Mouse (Mus musculus): Measurements from ENCODE around the gene Evi5. TPM values are rescaled to one million over a fixed set of nuclear protein-coding genes. Genes with fewer than 3 reads are reported as not detected.

Gene Evi5
- total RNA-seq, 2 experiments from 2014 or later = 32.0 to 40.3 TPM

DNA sequence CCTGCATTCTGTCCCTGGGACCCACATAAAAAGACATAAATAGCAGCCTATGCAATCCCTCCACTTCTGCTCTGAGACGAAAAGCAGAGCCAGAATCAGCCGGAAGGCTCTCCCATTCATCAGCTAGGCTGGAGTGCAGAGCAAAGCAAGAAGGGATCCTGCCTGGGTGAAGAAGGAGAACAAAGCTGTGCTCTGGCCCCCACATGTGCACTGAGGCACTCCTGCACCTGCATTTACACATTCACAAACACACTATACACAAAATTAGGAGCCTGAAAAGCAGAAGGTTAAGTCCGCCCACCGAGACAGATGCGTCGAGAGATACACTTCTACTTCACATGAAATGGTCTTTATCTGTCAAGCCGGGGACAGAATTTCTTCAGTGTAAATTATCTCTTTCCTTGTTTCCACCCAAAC, 1.0 kb downstream of the Evi5 start:
- no peak for DNase-seq (ENCODE audit: low spot score in 2 of 2)

DNA sequence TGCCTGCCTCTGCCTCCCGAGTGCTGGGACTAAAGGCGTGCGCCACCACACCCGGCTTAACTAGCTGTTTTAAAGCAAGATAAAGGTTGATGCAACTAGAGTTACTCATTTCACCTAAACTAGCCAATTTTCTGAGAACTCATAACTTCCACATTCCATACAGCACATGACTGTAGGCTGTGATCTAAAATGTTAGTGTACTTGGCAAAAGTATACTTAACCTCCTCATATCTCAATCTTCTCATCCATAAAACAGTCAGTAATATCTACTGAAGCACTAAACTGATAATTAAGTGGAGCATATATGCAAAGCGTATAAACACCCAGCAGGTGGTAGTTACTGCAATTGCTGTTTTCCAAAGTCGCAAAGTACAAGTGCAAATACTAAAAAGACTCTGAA, 1.6 kb downstream of the Evi5 start:
- no peak for DNase-seq (ENCODE audit: low spot score in 2 of 2)

DNA sequence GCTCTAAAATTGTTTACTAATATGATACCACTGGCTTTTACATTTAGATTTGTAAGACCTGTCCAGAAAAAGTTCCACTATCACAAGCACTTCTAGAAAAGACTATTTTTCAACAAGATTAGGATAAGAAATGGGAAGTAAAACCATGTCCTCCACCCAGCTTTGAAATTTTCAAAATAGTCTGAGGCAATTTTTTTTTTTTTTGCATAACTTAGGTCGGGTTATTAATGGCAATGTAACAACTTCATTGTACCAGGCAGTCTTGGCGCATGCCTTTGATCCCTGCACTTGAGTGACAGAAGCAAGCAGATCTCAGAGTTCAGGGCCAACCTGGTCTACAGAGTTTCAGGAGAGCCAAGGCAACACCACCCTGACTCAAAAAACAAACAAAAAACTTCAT, 5.2 kb downstream of the Evi5 start:
- DNase-seq (ENCODE audit: low spot score in 2 of 2) = no peak

DNA sequence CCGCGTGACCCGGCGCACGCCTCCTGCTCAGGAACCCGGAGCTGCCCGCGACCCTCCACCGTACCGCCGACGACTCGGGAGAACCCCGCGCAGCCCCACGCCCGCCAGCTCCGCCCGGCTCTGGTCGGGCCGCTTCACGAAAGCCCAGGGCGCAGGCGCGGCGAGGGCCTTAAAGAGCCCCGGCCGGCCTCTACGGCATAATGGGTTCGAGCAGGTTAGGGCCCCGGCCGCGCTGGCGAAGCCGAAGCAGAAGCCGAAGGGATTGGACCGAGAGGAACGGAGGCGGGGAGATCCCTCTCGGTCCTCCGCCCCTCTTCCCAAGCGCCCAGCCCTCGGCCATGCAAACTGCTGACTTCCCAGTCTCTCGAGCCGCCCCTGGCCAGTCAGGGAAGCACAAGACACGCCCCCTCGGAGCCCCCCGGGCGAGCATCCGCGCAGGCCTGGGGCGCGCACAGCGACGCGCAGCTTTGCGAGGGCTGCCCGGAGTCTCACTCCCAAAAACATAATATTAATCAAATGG, 5.9 kb downstream of the Evi5 start:
- DNase-seq (ENCODE audit: low spot score in 2 of 2) = peak; percentile 80 to 92

DNA sequence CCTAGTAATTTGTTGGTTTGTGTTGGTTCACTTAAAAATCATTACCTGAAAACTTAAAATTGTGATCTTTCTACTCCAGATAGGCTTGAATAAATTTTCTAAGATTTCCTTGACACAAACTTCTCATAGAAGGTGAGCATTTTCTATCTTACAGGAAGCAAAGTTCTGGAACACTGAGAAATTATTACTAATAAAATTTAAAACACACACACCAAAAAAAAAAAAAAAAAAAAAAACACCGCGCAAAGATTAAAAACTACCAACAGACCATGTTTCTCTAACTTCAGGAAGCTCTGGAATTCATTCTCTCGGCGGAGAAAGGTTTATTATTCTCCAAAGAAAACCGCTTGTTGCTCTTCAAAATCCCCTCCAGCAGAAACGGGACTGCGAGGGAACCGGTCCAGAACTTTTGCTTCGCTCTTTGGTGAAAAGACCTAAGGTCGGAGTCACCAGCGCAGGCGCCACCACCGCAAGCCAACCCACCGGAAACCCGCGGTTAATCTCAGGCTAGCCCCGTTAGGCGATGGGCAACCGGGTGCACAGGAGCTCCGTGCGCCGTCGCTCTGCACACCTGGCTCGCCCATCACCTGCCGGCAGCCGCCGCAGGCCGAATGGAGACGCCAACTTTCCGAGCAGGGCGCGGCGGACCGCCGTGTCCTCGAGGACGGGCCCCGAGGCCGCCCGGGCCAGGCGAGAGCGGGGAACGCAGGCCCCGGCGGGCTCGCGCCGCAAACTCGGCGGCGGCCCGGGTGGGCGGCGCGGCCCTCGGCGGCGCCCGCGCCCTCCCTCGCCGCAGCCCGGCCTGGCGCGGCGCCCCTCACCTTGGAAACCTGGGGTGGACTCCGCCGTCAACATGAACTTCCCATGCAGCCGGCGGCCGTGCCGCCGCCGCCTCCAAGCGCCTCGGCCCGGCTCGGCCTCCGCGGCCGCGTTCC, 6.7 kb downstream of the Evi5 start:
- DNase-seq (ENCODE audit: low spot score in 2 of 2) = peak; percentile 24 to 62

DNA sequence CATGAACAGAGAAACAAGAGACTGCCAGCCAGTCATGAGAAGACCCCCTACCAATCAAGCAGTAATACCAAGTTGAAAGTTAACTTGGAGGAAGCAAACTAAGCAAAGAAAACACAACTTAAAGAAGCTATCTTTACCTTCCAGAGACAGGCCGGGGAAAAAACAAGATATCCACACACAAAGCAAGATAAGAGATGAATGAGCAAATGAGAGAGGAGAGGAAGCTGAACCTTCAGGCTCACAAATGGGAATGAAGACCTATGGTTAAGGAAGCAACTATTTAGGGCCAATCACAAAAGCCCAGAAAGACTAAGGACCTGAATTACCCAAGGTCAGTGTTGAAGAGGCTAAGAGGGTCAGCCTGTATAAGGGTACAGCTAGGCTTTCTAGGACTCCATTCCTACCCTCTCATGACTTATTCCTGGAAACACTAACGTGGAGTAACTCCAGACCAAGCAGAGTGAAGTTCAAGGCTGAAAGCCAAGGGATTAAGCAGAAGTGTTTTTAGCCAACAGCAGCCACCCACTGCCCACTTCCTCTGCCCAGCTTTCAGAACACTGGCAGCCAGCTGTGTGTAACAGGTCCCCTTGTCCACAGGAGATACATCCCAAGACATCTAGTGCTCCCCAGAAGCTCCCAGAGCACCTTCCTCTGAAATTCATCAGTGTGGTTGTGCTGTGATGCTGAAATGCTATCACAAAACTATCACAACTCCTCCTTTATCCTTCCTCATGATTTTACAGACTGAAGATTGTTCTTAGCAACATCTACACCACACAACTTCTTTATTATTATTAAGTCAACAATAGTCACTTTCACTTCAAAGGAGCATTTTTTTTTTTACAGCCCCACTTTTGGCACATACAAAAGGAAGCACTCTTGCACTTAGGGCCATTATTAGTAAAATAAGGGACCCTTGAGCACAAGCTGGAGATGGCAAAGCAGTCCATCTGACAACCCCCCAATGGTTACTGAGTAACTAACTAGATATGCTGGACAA, 8.5 kb downstream of the Evi5 start:
- peak in 1 of 2 experiments; percentile 14 for DNase-seq (ENCODE audit: low spot score in 2 of 2)

DNA sequence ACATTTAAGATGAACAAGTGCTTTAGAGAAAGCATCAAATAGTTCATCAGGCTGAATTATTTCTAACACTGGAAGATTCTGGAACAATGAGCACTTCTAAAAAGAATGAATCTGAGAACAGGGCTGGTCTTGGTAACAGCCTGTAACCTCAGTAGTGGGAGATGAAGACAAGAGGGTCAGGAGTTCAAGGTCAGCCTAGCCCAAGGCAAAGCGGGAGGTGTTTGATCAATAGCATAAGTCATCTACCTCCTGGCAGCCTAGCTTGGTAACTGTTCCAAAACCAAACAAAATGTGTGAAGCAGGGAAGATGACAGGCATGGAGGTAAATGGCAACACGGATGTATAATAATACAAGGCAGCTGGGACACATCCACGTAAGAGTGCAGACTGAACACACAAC, 10.9 kb downstream of the Evi5 start:
- no peak for DNase-seq (ENCODE audit: low spot score in 2 of 2)

DNA sequence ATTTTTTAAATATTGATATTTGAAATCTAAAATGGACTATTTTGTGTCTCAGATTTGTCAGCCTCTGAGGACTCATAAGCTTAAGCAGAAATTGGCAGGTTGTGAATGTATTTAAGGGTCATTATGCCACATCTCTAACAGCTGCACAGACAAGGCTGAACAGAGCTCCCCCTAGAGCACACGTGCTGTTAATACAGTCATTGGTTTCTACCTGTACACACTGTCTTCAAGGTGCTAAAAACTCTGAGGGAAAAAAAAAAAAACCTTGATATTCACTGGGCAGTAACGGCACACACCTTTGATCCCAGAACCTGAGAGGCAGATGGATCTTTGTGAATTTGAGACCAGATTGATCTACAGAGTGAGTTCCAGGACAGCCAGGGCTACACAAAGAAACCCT, 15.9 kb downstream of the Evi5 start:
- DNase-seq (ENCODE audit: low spot score in 2 of 2) = no peak

DNA sequence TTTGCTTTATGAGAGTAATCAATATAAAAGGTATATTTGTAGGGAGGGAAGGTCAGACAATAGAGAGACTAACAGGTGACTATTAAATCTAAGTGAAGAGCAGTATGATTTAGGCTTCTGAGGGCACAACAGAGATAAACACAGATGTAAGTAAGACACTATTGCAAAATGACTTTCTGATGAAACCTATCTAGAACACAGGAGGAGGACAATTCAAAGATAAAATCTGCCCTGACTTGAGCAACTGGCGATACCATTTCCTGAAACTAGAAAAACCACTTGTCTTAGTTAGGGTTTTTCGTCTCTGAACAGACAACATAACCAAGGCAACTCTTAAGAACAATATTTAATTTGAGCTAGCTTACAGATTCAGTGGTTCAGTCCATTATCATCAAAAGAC, 19.4 kb downstream of the Evi5 start:
- no peak for DNase-seq (ENCODE audit: low spot score in 2 of 2)

DNA sequence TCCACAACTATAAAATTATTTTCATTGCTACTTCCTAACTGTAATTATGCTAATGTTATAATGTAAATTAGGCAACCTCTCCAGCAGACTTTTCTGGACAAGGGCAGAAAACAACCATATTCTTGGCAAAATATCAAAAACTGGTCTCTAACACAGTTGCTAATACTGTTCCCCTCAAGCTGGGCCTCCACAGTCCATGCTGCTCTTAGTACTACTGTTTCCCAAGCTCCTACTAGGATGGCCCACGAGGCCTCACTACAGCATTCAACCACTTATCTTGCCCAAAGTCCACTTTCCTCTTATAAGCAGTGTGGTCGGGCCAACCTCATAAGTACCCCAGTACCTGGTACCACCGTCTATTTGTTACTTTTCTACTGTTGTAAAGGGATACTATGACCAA, 20.4 kb downstream of the Evi5 start:
- DNase-seq (ENCODE audit: low spot score in 2 of 2) = no peak

DNA sequence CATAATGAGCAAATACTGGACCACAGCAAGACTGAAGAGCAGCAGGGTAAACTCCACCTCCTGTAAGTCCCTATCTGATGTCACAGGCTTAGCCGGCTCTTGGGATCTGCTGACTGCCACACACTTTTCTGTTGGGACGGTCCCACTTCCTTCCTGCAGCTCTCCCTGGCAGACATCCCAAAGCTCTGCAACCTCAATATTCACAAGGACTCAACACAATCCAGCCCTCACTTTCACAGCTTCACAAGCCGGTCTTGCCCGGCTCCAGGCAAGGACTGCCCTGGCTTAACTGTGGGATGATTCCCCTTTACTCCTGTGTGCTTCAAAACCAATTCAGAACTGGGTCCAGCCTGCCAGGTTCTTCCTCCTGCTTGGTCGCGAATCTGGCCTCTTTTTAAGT, 21.1 kb downstream of the Evi5 start:
- peak in 1 of 2 experiments; percentile 12 for DNase-seq (ENCODE audit: low spot score in 2 of 2)

DNA sequence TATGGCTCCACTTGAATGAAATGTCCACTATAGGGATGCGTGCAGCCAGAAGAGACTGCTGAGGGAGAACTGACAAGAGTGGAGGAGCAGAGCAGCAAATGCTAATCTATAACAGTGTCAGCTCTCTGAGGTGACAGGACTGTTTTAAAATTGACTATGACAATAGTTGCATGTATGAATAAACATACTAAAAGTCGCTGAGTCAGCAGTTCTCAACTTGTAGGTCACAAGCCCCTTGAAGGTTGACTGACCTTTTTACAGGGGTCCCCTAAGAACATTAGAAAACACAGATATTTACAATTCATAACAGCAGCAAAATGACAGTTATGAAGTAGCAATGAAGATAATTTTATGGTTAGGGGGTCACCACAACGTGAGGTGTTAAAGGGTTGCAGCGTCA, 25.9 kb downstream of the Evi5 start:
- DNase-seq (ENCODE audit: low spot score in 2 of 2) = no peak

DNA sequence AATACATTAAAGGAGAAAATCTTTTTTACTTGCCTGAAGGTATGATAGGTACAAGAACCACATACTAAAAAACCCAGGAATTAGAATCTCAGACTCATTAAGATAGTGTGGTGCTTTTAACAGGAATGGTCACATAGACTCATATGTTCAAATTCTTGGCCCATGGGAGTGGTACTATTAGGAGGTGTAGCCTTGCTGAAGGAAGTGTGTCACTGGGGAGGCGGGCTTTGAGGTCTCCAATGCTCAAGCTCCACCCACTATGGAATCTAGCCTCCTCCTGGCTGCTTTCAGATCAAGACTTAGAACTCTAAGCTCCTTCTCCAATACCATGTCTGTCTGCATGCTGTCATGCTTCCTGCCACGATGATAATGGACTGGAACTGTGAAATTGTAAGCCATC, 27.1 kb downstream of the Evi5 start:
- no peak for DNase-seq (ENCODE audit: low spot score in 2 of 2)

DNA sequence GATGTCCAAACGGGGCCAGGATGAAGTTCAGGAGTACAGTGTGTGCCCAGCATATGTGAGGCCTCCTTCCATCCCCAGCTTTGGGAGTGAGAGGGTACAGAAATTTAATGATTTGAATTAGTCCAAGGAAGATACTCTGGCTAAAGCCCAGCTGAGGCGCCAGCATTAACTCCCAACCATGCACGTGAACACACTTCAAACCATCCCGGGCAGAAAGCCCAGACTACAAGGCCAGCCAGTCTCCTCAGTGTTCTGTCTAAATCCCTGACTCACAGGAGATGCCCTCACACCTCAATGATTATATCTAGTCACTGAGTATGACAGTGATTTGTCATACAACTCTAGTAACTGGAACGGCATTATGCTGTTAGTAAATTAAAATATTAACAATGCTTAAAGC, 27.6 kb downstream of the Evi5 start:
- DNase-seq (ENCODE audit: low spot score in 2 of 2) = no peak

DNA sequence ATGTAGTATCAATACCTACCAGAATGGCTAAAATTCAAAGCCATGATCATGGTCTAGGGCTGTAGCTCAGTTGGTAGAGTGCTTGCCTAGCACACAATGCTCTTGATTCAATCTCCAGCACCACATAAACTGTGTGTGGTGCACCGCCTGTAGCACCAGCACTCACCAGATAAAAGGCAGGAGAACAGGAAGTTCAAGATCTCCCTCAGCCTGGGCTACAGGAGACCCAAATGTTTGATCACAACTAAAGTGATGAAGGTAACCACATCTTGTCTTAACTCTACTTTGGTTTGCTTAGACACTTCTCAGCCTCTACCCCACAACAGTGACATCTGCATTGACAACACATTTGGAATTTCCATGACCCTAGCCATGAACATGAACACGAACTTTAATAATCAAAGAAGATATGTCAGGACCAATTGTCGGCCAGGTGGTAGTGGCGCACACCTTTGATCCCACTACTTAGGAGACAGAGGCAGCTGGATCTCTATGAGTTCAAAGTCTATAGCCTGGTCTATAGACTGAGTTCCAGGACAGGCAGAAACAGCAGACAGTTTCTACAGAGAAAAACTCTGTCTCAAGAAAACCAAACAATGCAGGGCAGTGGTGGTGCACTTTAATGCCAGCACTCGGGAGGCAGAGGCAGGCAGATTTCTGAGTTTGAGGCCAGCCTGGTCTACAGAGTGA, 34.2 kb downstream of the Evi5 start:
- no peak for DNase-seq (ENCODE audit: low spot score in 2 of 2)

DNA sequence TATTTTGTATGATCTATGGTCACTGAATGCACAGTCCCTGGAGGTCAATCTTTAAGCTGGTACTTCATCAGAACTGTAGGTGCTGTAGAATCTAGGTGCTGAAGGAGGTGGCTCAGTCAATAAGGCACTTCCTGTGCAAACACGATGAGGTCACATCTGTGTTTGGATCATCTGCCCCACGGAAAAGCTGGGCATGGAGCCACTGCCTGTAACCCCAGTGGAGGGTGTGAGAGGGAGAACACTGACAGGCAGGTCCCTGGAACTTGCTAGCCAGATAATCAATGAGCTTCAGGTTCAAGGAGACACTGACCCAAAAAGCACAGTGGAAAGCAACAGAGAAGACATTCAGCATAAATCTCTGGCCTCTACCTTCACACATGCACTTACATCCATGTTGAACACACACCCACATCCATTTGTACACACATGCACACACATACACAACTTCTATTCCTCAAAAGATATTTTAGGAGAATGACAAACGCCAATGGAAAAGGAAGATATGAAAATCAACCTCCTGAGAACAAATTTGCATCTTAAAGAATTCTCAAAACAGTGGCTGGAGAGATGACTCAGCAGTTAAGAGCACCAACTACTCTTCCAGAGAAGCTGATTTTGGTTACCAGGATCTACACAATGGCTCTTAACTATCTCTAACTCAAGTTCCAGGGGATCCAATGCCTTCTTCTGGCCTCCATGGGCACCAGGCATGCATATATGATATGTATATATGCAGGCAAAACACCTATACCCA, 35.8 kb downstream of the Evi5 start:
- peak in 1 of 2 experiments; percentile 12 for DNase-seq (ENCODE audit: low spot score in 2 of 2)

DNA sequence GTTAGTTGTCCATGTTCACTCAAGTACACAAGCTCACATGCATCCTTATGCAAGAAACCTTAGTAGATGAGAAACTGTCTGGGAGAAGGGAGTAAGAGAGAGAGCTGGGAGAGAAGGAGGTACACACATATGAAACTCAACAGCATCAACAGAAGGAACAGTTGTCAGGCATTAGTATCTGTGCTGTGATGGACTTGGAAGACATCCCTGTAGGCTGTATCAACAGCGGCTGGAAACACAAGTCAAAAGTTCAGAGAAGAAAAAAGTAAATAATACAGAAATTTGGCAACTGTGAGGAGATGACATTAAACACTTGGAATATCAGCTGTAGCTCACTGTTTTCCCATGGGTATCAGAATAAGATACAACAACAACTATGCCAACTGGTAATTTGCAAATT, 40.6 kb downstream of the Evi5 start:
- DNase-seq (ENCODE audit: low spot score in 2 of 2) = no peak

DNA sequence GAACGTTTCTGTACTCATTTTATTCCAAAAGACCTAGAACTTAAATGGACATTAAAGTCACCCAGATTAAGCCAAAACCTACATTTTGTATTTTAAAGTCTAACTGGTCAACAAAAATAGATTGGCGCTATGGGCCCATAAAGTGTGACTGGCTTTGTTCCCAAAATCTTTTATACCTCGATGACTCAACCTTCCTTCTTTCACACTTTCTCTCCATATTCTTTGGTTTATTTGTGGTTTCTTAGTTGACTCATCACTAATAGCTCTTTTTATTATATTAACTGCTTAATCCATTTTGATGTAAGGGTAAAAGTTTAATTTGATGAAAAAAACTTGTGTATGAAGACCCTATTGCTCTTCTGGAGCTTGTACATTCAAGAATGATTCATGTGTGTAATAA, 43.6 kb downstream of the Evi5 start:
- DNase-seq (ENCODE audit: low spot score in 2 of 2) = no peak

DNA sequence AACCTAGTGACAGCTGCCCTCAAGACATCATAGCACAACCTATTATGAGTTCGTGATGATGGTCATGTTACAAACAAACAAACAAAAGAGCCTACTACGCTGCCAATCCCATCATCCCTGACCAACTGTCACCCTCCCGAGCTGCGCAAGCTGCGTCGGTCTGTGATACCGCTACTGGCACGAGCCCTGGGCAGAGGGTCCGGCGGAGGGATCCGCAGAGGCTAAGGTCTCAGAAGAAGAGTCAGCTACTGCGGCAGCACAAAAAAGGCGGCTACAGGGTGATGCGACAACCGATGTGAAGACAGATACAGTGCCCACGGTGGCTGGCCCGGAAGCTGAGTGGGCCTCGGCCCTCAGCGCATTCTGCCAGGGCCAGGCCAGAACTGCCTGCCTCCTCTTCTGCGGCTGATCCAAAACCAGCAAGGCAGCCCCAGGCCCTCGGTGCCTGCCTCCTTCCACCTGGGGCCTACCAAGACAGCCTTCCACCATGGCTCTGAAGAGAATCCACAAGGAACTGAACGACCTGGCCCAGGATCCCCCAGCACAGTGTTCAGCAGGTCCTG, 44.8 kb downstream of the Evi5 start, which contains the start of gene Ube2d2b:
TSS of gene Ube2d2b (plus strand) at position 102 of the 563 bp plus-strand sequence.
- no peak for DNase-seq (ENCODE audit: low spot score in 2 of 2)

DNA sequence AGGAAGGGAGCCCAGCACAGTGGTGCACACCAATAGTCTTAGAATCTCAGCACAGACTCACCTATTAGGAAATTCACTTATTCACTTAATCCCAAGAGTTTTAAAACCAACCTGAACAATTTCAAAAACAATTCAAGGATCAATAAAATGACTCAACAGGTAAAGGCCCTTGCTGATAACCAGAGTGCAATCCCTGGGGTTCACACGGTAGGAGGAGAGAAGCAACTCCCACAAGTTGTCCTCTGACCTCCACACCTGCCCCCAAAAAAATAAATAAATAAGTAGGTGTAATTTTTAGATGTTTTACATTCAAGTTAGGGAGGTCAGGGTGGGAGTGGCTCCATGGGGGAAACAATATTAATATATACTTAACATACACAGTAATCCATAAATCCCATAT, 52.4 kb downstream of the Evi5 start:
- DNase-seq (ENCODE audit: low spot score in 2 of 2) = no peak

Measured in gastrocnemius, postnatal 4 days (tissue).